Mouse (Mus musculus): ENCODE results near the gene Pstk. TPM values are rescaled to one million over a fixed set of nuclear protein-coding genes. Genes with fewer than 3 reads are reported as not detected.

Gene Pstk
- polyA plus RNA-seq, 1 experiment from 2014 or later, result 90.8 TPM

GRCm38 (mm10) chr7:131432244-131432643 lies 61.3 kb downstream of the Pstk start:
- Histone ChIP-seq H3K36me3 (peaks cover 12% of the 10 kb centered on the region), H3K27ac (no peak overlapping the region), H3K9me3 (no peaks in the 10 kb centered on the region), H3K4me1 (no peaks in the 10 kb centered on the region), H3K27me3 (ENCODE audit: insufficient read depth, poor library complexity, severe bottlenecking) (no peaks in the 10 kb centered on the region), H3K4me3 (no peak overlapping the region)
- no peak for DNase-seq (ENCODE audit: low spot score)
- 13% methylated on average over 1 of the region's 1 CpGs for whole genome bisulfite sequencing

DNA sequence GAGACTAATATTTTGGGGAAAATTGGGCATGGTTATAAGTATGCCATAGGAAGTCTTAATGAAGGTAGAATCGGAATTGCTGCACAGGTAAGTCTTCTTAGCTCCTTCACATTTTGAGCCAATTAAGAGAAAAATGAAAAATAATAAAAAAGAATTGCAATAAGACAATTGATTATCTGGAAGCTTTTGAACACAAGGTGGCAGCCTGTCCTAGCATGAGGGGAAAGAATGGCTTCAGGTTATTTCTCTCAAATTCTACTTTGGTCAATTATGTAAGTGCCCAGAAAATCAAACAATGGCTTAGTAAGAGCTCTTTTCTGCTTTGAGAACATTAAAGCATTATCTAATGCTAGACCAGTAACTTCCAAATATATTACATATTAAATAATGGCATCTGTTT lies 63.3 kb downstream of the Pstk start:
- Histone ChIP-seq H3K4me3 (no peak overlapping the region), H3K9me3 (no peaks in the 10 kb centered on the region), H3K27ac (no peak overlapping the region), H3K4me1 (no peaks in the 10 kb centered on the region), H3K27me3 (ENCODE audit: insufficient read depth, poor library complexity, severe bottlenecking) (no peaks in the 10 kb centered on the region), H3K36me3 (peaks cover 7% of the 10 kb centered on the region)
- no peak for DNase-seq (ENCODE audit: low spot score)
- WGBS, result 71% methylated on average over 1 of the region's 1 CpGs

GRCm38 (mm10) chr7:131437051-131437450 lies 66.1 kb downstream of the Pstk start:
- 44% methylated on average over 3 of the region's 3 CpGs for WGBS
- no peak for DNase-seq (ENCODE audit: low spot score)
- Histone ChIP-seq H3K4me1 (no peaks in the 10 kb centered on the region), H3K27me3 (ENCODE audit: insufficient read depth, poor library complexity, severe bottlenecking) (no peaks in the 10 kb centered on the region), H3K9me3 (no peaks in the 10 kb centered on the region), H3K27ac (no peak overlapping the region), H3K36me3 (no peaks in the 10 kb centered on the region), H3K4me3 (no peak overlapping the region)

Other genes with a start within 250 kb of the Pstk start
- gene 4933402N03Rik, start 224.8 kb upstream of the Pstk start, polyA plus RNA-seq (2016; fragmentation: Nextera tagmentation; extraction: Ambion mirVana), result not detected in 2 replicates
- 0.06 and 0.07 TPM in 2 replicates for gene 5430419D17Rik, start 196.7 kb upstream of the Pstk start, polyA plus RNA-seq (2016; fragmentation: Nextera tagmentation; extraction: Ambion mirVana)
- 0.43 and 0.74 TPM in 2 replicates for gene Cuzd1, start 48.8 kb upstream of the Pstk start, polyA plus RNA-seq (2016; fragmentation: Nextera tagmentation; extraction: Ambion mirVana)
- gene Fam24b, start 41.6 kb upstream of the Pstk start, polyA plus RNA-seq (2016; fragmentation: Nextera tagmentation; extraction: Ambion mirVana), result not detected in 2 replicates
- not detected in 2 replicates for gene Fam24a, start 37.3 kb upstream of the Pstk start, polyA plus RNA-seq (2016; fragmentation: Nextera tagmentation; extraction: Ambion mirVana)
- 26.1 and 29.2 TPM in 2 replicates for gene 2310057M21Rik, start 8.4 kb upstream of the Pstk start, polyA plus RNA-seq (2016; fragmentation: Nextera tagmentation; extraction: Ambion mirVana)
- gene Ikzf5, start 39.4 kb downstream of the Pstk start, polyA plus RNA-seq (2016; fragmentation: Nextera tagmentation; extraction: Ambion mirVana), result 10.6 and 12.7 TPM in 2 replicates
- gene Acadsb, start 39.5 kb downstream of the Pstk start, polyA plus RNA-seq (2016; fragmentation: Nextera tagmentation; extraction: Ambion mirVana), result 56.5 and 61.3 TPM in 2 replicates
- 0.09 TPM in 1 of 2 replicates, not detected in the other for gene Hmx3, start 171.7 kb downstream of the Pstk start, polyA plus RNA-seq (2016; fragmentation: Nextera tagmentation; extraction: Ambion mirVana)
- not detected in 2 replicates for gene Hmx2, start 177.6 kb downstream of the Pstk start, polyA plus RNA-seq (2016; fragmentation: Nextera tagmentation; extraction: Ambion mirVana)
- gene Bub3, start 189.1 kb downstream of the Pstk start, polyA plus RNA-seq (2016; fragmentation: Nextera tagmentation; extraction: Ambion mirVana), result 182 and 235 TPM in 2 replicates

All from heart, embryonic 10.5 days (tissue).